Mouse (Mus musculus) embryonic stem cell, embryonic (primary cell): ENCODE data around the gene Smoc1.

Source experiments
- CTCF ChIA-PET, 4 experiments: fragments of 300-600 bp in 2 of 4; fragments of 350-600 bp in 2 of 4; sonication (Branson Sonifier 250); formaldehyde crosslinking; loops; one replicate each; lab custom pipeline; 2022; ENCODE audit warnings: inconsistent platforms in 2 of 4; lab: Charles Lee
- POLR2A ChIA-PET, 4 experiments: fragments of 300-600 bp in 2 of 4; fragments of 350-600 bp in 2 of 4; sonication (Branson Sonifier 250); formaldehyde crosslinking; loops; one replicate each; lab custom pipeline; 2022; ENCODE audit warnings: antibody characterized with exemption in 4 of 4, inconsistent platforms in 1 of 4; lab: Charles Lee

Smoc1 gene

DNA sequence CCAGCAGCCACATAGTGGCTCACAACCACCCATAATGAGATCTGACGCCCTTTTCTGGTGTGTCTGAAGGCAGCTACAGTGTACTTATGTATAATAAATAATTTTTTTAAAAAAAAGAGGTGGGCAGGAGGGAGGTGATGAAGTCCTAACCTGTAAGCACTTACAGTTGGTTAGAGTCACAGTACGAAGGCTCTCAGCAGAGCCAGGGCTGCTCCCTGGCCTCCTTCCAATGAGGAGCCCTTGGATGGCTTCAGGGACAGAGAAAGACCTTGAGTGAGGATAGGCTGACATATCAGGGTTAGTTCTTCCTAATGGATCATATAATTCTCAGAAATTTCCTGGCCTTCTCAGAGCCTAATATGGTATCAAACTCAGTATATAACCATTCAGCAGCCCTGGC, 134.7 kb downstream of the Smoc1 start:
- ChIA-PET CTCF (interaction anchor here in 2 of 4 experiments (0.8 to 1.4 kb wide), 6 partner anchors 9 to 143 kb away, joined by 3 to 4 read pairs (median 4); no protein-coding TSS in a partner anchor), POLR2A (interaction anchor here in 1 of 4 experiments (1.7 kb wide), 1 partner anchor 9 kb away, joined by 4 read pairs; no protein-coding TSS in a partner anchor)

DNA sequence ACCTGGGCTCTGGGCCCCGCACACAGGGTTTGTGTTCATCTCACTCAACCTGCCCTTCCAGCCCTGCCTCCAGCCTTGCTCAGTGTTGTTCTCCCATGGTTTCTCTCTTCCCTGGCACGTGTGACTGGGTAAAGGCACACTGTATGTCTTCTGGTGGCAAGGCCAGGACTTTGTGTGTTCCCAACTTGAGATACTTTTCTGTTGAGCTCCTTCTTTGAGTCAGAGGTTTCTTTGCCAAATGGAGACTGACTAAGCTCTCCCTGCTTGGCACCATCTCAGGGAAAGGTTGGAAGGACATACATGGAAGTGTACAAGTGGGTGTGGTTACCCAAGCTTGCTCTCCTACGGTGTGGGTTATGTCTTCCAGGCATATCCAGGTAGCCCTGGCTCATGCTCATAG, 136.5 kb downstream of the Smoc1 start:
- ChIA-PET POLR2A (interaction anchor here in 1 of 4 experiments (1.0 to 1.1 kb wide), 2 partner anchors 12 to 16 kb away, joined by 3 read pairs; no protein-coding TSS in a partner anchor), CTCF (interaction anchor here in 1 of 4 experiments (1.8 kb wide), 1 partner anchor 19 kb away, joined by 4 read pairs; no protein-coding TSS in a partner anchor)

DNA sequence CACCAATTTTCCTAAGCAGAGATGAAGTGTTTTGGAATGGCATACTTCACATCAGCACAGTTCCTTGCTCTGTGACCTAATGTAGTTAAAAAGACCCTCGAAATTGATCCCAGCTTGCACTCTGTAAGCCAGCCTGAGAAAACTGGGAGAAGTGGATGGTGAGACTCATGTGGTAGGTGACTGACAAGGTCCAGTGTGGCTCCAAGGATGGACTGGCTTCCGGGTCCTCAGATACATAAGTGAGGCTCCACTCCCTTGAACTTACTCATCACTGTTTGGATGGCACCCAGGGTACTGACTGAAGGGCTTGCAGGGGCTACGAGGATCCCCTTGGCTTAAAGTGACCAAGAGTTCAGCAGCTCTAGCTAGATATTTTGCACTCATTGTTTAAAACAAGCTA, 137.0 kb downstream of the Smoc1 start:
- ChIA-PET POLR2A (interaction anchor here in 2 of 4 experiments (0.9 to 1.1 kb wide), 3 partner anchors 12 to 56 kb away, joined by 3 to 5 read pairs (median 3); no protein-coding TSS in a partner anchor), CTCF (interaction anchor here in 1 of 4 experiments (1.8 kb wide), 1 partner anchor 19 kb away, joined by 4 read pairs; no protein-coding TSS in a partner anchor)

- CTCF ChIA-PET: interaction anchor here in 2 of 4 experiments (1.0 to 1.1 kb wide), 3 partner anchors 9 to 16 kb away, joined by 3 to 4 read pairs (median 3); no protein-coding TSS in a partner anchor
- POLR2A ChIA-PET: interaction anchor here in 2 of 4 experiments (0.6 to 1.1 kb wide), 2 partner anchors 221 to 438 kb away, joined by 3 to 4 read pairs; partner anchors contain the start of gene Srsf5 (in 1 of the 2)
Measured at GRCm38 (mm10) chr12:81166092-81166491, 139.5 kb downstream of the Smoc1 start.

GRCm38 (mm10) chr12:81166615-81167014, 140.0 kb downstream of the Smoc1 start:
- ChIA-PET POLR2A (interaction anchor here in 2 of 4 experiments (0.6 to 2.7 kb wide), 6 partner anchors 14 to 438 kb away, joined by 3 to 20 read pairs (median 4); partner anchors contain the start of genes Smoc1 (in 1 of the 2) and Srsf5 (in 1 of the 2)), CTCF (interaction anchor here in 2 of 4 experiments (1.0 to 1.1 kb wide), 3 partner anchors 9 to 15 kb away, joined by 3 to 4 read pairs (median 3); no protein-coding TSS in a partner anchor)

DNA sequence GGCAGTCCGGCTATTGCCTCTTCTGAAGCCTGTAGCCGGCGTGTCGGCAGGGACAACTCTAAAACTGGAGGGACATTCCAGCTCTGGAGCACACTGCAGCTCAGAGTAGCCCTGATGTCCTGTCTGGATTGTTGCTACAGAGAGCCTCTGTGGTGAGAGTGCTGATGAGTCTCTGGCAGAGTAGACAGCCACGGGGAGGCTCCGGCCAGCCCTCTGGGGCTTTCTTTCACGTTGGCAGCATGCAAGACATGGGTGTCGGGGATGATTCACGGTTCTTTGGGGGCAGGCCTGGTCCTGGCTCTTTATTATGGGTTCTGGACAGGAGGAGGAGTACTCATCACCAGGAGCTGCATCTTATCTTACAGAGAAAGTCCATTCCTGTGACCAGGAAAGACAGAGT, 140.5 kb downstream of the Smoc1 start:
- ChIA-PET POLR2A (interaction anchor here in 1 of 4 experiments (0.8 to 2.7 kb wide), 5 partner anchors 15 to 222 kb away, joined by 3 to 20 read pairs (median 4); partner anchors contain the start of genes Smoc1 and Srsf5), CTCF (interaction anchor here in 3 of 4 experiments (0.6 to 1.1 kb wide), 5 partner anchors 8 to 214 kb away, joined by 3 to 4 read pairs (median 3); no protein-coding TSS in a partner anchor)

GRCm38 (mm10) chr12:81168031-81168430, 141.4 kb downstream of the Smoc1 start:
- POLR2A ChIA-PET: interaction anchor here (0.5 to 2.7 kb wide), 26 partner anchors 10 to 552 kb away, joined by 3 to 20 read pairs (median 4); partner anchors contain the start of genes Smoc1 (in 2 of the 4), Srsf5 (in 2 of the 4) and Cox16 (in 1 of the 4)

DNA sequence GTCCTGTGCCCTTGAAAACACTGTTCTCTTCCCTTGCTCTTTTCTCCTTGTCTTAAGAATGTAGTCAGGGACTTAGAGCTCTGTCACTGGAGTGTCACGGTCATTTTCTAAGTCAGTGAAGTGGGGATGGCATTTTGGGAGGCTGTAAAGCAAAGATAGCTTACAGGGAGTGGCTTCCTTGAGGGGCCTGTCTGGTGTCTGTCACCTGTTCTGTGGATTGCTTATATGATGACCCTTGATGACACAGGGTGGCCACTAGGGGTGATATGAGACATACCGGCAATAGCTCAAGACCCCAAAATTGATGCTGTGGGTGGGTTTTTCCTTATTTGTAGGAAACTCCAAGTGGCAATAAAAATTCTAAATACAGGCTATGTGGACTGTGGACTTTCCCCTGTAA, 141.9 kb downstream of the Smoc1 start:
- POLR2A ChIA-PET: interaction anchor here (0.5 to 2.7 kb wide), 24 partner anchors 10 to 422 kb away, joined by 3 to 20 read pairs (median 4); partner anchors contain the start of genes Smoc1 (in 2 of the 4), Srsf5 (in 2 of the 4) and Cox16 (in 1 of the 4)
- CTCF ChIA-PET: interaction anchor here in 3 of 4 experiments (0.5 to 1.4 kb wide), 7 partner anchors 8 to 760 kb away, joined by 3 to 5 read pairs (median 3); no protein-coding TSS in a partner anchor

More at GRCm38 (mm10) chr12:81168031-81168430, 141.4 kb downstream of the Smoc1 start:
- CTCF ChIA-PET: interaction anchor here in 3 of 4 experiments (0.6 to 1.4 kb wide), 6 partner anchors 8 to 759 kb away, joined by 3 to 5 read pairs (median 4); no protein-coding TSS in a partner anchor

GRCm38 (mm10) chr12:81170076-81170475, 143.5 kb downstream of the Smoc1 start:
- ChIA-PET CTCF (interaction anchor here in 2 of 4 experiments (1.2 kb wide), 2 partner anchors 12 kb away, joined by 3 to 4 read pairs; no protein-coding TSS in a partner anchor), POLR2A (interaction anchor here in 1 of 4 experiments (0.7 kb wide), 1 partner anchor 219 kb away, joined by 5 read pairs; no protein-coding TSS in a partner anchor)

- ChIA-PET POLR2A (interaction anchor here in 2 of 4 experiments (0.5 to 1.1 kb wide), 2 partner anchors 153 to 484 kb away, joined by 3 to 4 read pairs; no protein-coding TSS in a partner anchor), CTCF (no interaction called here)
Measured at GRCm38 (mm10) chr12:81173011-81173410, 146.4 kb downstream of the Smoc1 start.

GRCm38 (mm10) chr12:81173893-81174292, 147.3 kb downstream of the Smoc1 start:
- POLR2A ChIA-PET: interaction anchor here in 2 of 4 experiments (0.6 to 1.1 kb wide), 2 partner anchors 153 to 208 kb away, joined by 3 read pairs; no protein-coding TSS in a partner anchor
- CTCF ChIA-PET: interaction anchor here in 1 of 4 experiments (0.6 kb wide), 1 partner anchor 186 kb away, joined by 6 read pairs; no protein-coding TSS in a partner anchor

DNA sequence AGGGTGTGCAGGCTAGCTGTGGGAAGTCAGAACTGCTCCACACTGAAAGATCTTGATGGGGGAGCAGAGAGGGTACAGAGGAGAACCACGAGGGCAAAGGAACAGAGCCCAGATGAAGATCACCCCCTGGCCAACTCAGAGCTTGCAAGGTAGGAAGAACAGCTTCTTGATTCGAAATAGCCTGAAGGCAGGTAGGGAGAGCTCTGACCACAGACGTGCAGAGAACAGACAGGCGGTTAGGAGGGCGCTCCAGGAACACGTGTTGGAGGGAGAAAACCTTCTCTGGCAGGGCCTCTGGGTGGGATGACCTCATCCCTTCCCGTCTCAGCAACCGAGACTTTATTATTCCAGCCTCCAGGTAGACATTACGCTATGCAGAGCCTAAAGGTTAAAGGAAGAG, 148.6 kb downstream of the Smoc1 start:
- ChIA-PET POLR2A (interaction anchor here in 3 of 4 experiments (0.5 to 1.0 kb wide), 5 partner anchors 8 to 420 kb away, joined by 3 to 6 read pairs (median 4); partner anchors contain the start of gene Med6 (in 1 of the 3)), CTCF (interaction anchor here in 2 of 4 experiments (1.1 to 1.2 kb wide), 2 partner anchors 8 kb away, joined by 3 read pairs; no protein-coding TSS in a partner anchor)

- CTCF ChIA-PET: interaction anchor here (0.5 to 3.0 kb wide), 26 partner anchors 8 to 1349 kb away, joined by 3 to 25 read pairs (median 4); partner anchors contain the start of gene Smoc1 (in 3 of the 4)
Measured at GRCm38 (mm10) chr12:81182073-81182472, 155.5 kb downstream of the Smoc1 start.

GRCm38 (mm10) chr12:81184967-81185366, 158.4 kb downstream of the Smoc1 start:
- POLR2A ChIA-PET: interaction anchor here in 1 of 4 experiments (1.6 kb wide), 1 partner anchor 300 kb away, joined by 3 read pairs; the partner anchor contains the start of gene Cox16

More at GRCm38 (mm10) chr12:81182073-81182472, 155.5 kb downstream of the Smoc1 start:
- POLR2A ChIA-PET: interaction anchor here in 2 of 4 experiments (1.0 to 2.9 kb wide), 4 partner anchors 14 to 164 kb away, joined by 3 to 11 read pairs (median 5); partner anchors contain the start of gene Smoc1 (in 2 of the 2)

GRCm38 (mm10) chr12:81186081-81186480, 159.5 kb downstream of the Smoc1 start:
- ChIA-PET CTCF (no interaction called here), POLR2A (interaction anchor here in 3 of 4 experiments (0.5 to 1.6 kb wide), 4 partner anchors 10 to 299 kb away, joined by 3 read pairs; partner anchors contain the start of genes Cox16 (in 1 of the 3) and Srsf5 (in 1 of the 3))

More at GRCm38 (mm10) chr12:81184967-81185366, 158.4 kb downstream of the Smoc1 start:
- CTCF ChIA-PET: interaction anchor here in 1 of 4 experiments (0.7 kb wide), 1 partner anchor 151 kb away, joined by 3 read pairs; no protein-coding TSS in a partner anchor

DNA sequence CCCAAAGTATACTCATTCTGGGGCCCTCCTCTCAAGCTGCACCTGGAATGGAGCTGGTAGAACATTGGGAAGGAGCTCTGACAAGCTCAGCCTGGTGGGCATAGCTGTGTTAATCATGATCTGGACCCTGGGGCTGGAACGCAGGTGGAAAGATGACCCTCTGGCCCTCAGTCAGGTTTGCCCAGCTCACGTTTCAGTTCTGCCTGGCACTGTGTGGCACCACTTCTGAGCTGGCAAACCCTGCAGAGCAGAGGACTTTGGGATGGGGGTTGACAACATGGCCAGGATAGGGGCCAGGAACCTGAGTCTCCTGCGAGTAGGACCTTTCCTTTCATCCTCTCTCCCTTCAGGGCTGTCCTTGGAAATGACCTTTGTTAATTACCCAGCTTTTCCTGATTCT, 160.1 kb downstream of the Smoc1 start:
- ChIA-PET POLR2A (interaction anchor here in 3 of 4 experiments (0.5 to 1.2 kb wide), 5 partner anchors 11 to 264 kb away, joined by 3 read pairs; partner anchors contain the start of gene Srsf5 (in 1 of the 3)), CTCF (no interaction called here)

DNA sequence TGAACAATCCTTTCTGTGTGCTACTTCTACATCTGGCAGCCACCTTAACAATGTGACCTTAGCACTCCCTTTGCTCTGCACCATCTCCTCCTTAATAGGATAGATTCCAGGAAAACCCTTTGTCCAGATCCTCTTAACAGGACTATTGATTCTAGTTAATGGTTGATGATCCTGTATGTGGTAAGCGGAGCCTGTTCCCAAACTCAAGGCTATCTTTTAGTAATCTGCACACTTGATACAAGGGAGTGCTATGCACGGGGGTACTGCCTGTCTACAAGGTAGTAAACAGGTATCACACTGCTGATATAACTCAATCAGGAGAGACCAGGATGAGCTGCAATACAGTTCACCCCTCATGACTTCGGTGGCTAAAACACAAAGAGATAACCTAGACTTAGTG, 161.8 kb downstream of the Smoc1 start:
- ChIA-PET POLR2A (no interaction called here), CTCF (no interaction called here)

- POLR2A ChIA-PET: interaction anchor here in 1 of 4 experiments (0.5 kb wide), 1 partner anchor 77 kb away, joined by 3 read pairs; no protein-coding TSS in a partner anchor
- CTCF ChIA-PET: no interaction called here
Measured at GRCm38 (mm10) chr12:81188996-81189395, 162.4 kb downstream of the Smoc1 start.
